Mouse (Mus musculus): ENCODE results near the gene Eme1. TPM values are rescaled to one million over a fixed set of nuclear protein-coding genes. Genes with fewer than 3 reads are reported as not detected.

Eme1 gene
- 14.1 and 15.7 TPM in 2 replicates for polyA plus RNA-seq (2012; rRNA removed)

DNA sequence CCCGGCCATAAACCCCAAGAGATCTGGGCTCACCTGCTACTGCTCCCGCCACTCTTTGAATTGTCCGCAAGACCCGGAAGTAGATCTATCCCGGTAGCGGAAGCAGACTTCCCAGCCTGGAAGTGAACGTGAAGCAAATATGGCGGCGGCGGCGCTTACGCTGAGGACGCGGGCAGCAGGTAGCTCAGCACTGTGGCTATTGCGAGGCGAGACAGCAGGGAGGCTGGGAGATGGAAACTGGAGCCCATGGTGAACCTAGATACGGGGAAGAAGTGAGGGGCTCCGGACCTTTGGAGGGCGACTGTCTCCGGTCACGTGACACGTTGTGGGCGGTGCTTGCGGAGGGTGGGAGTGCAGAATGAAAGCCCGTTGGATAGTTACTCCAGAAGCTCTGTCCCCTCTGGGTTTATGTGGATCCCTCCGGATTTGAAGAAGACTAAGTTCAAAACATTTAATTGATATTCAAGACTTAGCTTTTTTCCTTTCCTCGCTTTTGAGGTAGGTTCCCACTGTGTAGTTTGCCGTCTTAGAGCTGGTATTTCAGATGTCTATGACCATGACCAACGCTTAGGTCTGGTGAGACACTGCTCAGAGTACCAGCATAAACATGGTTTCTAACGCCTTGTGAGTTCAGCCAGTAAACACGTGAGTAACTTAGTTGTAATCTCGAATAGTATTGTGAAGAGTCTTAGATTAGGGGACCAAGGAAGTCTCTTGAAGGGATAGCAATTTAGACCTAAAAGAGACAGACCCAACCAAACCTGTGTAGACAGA, at the start of gene Eme1, which contains the start of gene Mrpl27:
Eme1 (minus strand) TSS at position 302 of the 774 bp plus-strand sequence.
Mrpl27 (plus strand) TSS at position 105 of the 774 bp plus-strand sequence.

DNA sequence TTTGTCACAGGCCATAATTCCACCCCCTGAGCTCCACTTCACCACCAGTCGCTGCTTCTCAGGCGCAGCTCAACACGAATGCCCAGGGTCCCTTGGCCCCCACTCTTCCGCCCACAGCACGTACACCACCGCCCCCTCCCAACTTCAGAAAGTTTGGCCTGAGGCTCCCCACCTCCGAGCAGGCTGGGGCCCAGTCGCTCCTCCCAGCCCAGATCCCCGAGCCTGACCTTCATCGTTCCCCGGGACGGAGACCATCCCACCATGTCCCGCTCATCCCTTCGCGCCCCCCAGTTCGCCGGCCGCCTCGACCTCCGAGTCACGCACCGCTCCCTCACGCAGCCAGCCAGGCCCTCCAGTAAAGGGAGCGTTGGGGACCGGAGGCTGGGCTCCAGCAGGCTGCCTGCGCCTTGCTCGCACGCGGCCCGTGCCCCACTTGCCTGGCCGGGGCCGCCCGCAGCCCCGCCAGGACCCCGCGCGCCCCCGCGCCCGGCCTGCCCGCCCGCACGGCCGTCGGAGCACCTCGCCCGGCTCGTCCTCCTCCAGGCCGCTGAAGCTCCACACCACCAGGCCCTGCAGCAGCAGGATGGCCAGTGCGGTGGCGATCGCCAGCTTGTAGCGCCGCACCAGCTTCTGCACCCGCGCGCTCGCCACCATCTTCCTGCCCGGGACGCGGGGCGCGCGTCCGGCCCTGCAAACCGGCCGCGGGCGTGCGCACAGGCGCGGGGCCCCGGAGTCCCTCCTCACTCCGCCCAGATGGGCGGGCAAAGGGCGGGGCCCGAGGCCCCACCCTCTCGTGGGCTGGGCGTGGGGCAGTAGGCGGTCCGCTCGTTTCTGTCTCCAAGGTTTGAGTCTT, 23.2 kb upstream of the Eme1 start, which contains the start of gene Xylt2:
Xylt2 (minus strand) TSS at position 762 of the 853 bp plus-strand sequence.

DNA sequence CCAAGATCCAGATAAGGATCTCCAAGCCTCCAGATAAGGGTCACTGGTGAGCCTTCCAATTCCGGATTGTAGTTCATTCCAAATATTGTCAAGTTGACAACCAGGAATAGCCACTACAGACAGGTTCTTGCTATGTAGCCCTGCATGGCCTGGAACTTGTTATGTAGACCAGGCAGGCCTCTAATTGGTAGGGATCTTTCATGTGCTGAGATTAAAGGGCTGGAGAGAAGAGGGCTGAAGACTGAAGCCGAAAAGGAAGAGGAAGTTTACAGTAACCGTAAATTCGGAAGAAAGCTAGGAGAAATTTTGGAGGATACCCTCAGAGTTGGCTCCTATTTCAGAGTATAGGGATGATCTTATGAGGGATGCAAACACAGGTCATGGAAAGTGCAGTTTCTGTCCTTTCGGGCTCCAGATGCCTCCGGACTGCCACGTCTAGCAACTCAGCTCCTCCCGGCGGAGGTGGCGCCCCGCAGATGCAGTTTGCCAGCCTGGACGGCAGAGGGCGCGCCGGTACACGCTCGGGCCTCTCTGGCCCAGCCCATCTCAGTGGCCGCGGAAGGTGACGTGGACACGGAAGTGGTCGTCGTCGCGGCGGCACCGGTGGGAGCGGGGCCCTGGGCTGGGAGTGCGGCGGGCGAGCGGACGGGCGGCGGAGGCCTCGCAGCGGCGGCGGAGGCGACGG, 24.4 kb downstream of the Eme1 start, which contains the start of gene Lrrc59:
Lrrc59 (plus strand) TSS at position 569 of the 685 bp plus-strand sequence.

DNA sequence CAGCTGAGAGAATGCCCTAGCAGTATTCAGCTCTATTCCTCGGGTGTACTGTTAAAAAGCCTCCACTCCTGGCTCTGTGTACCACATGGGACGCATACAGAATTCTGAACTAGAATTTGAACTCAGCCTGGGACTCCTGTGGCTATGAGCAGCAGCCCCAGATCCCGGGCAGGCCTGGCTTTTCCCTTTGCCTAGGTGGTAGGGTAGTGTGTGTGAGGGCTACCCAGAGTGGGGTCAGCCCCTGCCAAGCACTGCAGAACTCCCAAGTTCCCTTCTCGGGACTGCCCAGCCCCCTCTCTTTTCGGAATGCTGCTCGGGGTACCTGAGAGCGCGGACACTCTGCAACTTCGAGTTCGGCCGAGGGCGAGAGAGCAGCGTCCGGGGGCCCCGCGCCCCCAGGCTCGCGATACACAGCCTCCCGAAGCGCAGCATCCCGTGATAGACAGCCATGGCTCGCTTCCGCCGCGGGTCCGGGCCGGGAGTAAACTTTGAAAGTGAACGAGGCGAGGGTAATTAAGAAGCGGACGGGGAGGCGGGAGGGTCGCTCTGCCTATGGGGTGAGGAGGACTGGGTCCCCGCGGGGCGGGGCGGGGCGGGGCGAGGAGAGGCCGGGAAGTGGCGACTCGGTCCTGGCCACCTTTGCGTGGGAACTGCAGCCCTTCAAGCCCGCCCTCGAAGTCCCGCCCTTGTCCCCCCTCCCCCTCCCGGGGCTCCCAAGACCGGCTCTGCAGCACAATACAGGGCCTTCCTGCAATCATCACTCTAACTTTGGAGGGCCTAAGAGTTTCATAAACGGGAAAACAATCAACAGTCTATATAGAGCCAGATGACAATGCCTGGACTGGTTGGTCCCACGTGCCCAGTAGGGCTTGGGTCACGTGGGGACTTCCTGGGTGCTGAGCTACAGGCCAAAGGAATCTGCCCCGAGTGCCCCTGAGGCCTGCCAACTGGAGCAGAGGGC, 52.2 kb downstream of the Eme1 start, which contains the start of gene Acsf2:
Acsf2 (minus strand) TSS at position 551 of the 961 bp plus-strand sequence.

Other genes starting within 250 kb of the Eme1 start
- 6.3 and 7.3 TPM in 2 replicates for gene Cacna1g, start 179.8 kb downstream of the Eme1 start, polyA plus RNA-seq (2012; rRNA removed)
- gene Spata20, start 167.8 kb downstream of the Eme1 start, polyA plus RNA-seq (2012; rRNA removed): not detected in 2 replicates
- gene Epn3, start 154.0 kb downstream of the Eme1 start, polyA plus RNA-seq (2012; rRNA removed): 0.02 and 0.05 TPM in 2 replicates
- gene Mycbpap, start 132.2 kb downstream of the Eme1 start, polyA plus RNA-seq (2012; rRNA removed): 0.06 and 0.08 TPM in 2 replicates
- gene Rsad1, start 104.7 kb downstream of the Eme1 start, polyA plus RNA-seq (2012; rRNA removed): 1.1 and 1.5 TPM in 2 replicates
- gene Chad, start 88.9 kb downstream of the Eme1 start, polyA plus RNA-seq (2012; rRNA removed): 0.02 and 0.06 TPM in 2 replicates
- gene Acsf2, start 52.1 kb downstream of the Eme1 start, polyA plus RNA-seq (2012; rRNA removed): 3.5 and 4.0 TPM in 2 replicates
- gene Lrrc59, start 24.2 kb downstream of the Eme1 start, polyA plus RNA-seq (2012; rRNA removed): 54.1 and 56.5 TPM in 2 replicates
- gene Mrpl27, start 197 bp downstream of the Eme1 start, polyA plus RNA-seq (2012; rRNA removed): 58.6 and 65.0 TPM in 2 replicates
- gene Xylt2, start 23.6 kb upstream of the Eme1 start, polyA plus RNA-seq (2012; rRNA removed): 2.3 and 2.7 TPM in 2 replicates
- not detected in 2 replicates for gene Gm11541, start 50.5 kb upstream of the Eme1 start, polyA plus RNA-seq (2012; rRNA removed)
- 0.02 TPM in 1 of 2 replicates, not detected in the other for gene Cdc34b, start 87.8 kb upstream of the Eme1 start, polyA plus RNA-seq (2012; rRNA removed)
- gene Tmem92, start 128.7 kb upstream of the Eme1 start, polyA plus RNA-seq (2012; rRNA removed): not detected in 2 replicates